Mouse (Mus musculus): ENCODE measurements at regions not wholly inside any gene's neighbourhood (a gene's known extent, or its start where the extent isn't known, plus 50 kb on each side); places are given as distances from the start of the nearest gene placed in this dataset.
A peak's percentile ranks its signal among the peaks of the same experiment; 100 is the strongest.

GRCm38 (mm10) chr7:71043128-71043527, 308.2 kb downstream of the Gm10295 start:
- DNase-seq (ENCODE audit: low spot score) = no peak

GRCm38 (mm10) chr7:71041388-71041787, 309.9 kb downstream of the Gm10295 start:
- no peak for DNase-seq (ENCODE audit: low spot score)

GRCm38 (mm10) chr7:71040846-71041245, 310.4 kb downstream of the Gm10295 start:
- no peak for DNase-seq (ENCODE audit: low spot score)

- DNase-seq (ENCODE audit: low spot score) = peak; percentile 22
These were observed 312.7 kb downstream of the Gm10295 start for GRCm38 (mm10) chr7:71038537-71038936.

GRCm38 (mm10) chr7:71033121-71033520, 318.2 kb downstream of the Gm10295 start:
- DNase-seq (ENCODE audit: low spot score) = no peak

- peak; percentile 25 for DNase-seq (ENCODE audit: low spot score)
These were observed 327.2 kb downstream of the Gm10295 start for GRCm38 (mm10) chr7:71023946-71024610.

GRCm38 (mm10) chr7:71023253-71023945, 327.9 kb downstream of the Gm10295 start:
- DNase-seq (ENCODE audit: low spot score) = peak; percentile 86

Data from embryo, embryonic 10 days (tissue).